Mouse (Mus musculus) ES-E14 (cell line): Measurements from ENCODE around the gene Ltbp1.

Experiments
- CHD2 ChIP-seq: IDR thresholded peaks from 2 replicates; pipeline ENCODE4 v1.6.1; 2014; ENCODE audit warnings: mild to moderate bottlenecking, low read depth, low read length, inconsistent platforms
- MAFK ChIP-seq: IDR thresholded peaks from 2 replicates; pipeline ENCODE4 v1.6.1; 2014; ENCODE audit warnings: mild to moderate bottlenecking, low read depth, low read length, inconsistent platforms; ENCODE audit not compliant: insufficient read depth
- ZNF384 ChIP-seq: IDR thresholded peaks from 2 replicates; pipeline ENCODE4 v1.6.1; 2012; ENCODE audit warnings: low read depth, low read length, inconsistent platforms

DNA sequence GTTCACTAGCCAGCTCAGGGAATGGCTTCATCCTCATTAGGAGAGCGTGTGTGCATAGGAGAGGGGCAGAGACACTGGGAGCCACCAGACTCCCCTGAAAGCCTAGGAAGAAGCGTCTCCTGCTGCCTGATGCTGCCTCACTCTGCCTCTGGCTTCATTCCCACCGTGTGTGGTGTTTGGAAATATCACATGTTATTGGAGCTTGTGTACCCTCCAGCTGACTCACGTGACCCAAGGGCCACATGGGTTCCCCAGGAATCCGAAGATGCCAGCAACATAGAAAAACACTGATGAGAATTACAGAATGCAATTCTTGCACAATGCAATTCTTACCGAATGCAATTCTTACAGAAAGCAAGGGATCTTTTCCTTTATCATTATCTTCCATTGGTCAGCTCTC lies 325.0 kb downstream of the Ltbp1 start:
- TF ChIP-seq MAFK (no peak), ZNF384 (no peak), CHD2 (no peak)
